Mouse (Mus musculus): ENCODE results near the gene Mrpl14. TPM values are rescaled to one million over a fixed set of nuclear protein-coding genes. Genes with fewer than 3 reads are reported as not detected.

Mrpl14 gene
- polyA plus RNA-seq, 1 experiment from 2014 or later, result 129 TPM

DNA sequence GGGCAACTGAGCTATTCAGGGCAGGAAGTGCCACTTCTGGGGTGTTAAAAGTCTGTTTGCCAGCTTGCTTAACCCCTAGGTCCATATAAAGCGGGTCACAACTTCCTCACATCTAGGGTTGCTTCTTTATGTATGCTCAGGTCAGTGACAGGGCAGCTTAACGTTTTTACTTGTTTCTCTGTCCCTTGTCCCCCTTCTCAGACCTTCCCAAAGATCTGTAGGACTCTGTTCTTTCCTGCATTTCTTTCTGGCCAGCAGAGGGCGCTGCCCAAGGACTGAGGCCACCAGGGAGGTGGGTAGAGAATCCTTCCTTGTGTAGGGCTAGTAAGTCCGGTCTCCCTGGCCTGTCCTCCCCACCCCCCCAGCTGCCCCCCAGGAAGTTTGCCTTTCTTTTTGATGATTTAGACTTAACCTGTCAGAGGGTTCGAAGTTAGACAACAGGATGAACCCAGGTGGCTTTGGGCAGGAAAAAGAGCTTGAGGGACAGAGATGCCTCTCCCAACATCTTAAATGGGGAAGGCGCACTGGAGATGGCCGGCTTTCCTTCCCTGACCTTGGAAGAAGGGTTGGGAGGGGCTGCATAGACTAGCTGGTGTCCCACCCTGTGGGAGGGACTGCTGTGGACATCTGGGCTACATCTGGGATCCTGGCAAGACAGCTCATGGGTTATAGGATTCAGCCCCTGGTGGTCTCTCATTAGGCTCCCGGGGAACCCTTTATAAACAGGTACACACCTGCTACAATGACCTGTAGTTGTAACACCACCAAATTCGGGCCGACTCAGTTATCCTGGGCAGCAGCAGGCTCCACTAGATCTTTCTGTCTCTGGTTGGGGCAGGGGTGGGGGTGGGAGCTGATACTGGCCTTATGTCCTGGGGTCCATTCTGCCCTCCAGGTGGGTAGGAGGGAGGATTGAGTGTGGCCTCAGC lies 49.5 kb downstream of the Mrpl14 start:
- peak; percentile 61 for ATAC-seq (ENCODE audit: insufficient number of reproducible peaks, low FRiP score)
- H3K4me2 ChIP-seq, result peak overlapping the region; percentile 76
- H3K4me3 ChIP-seq, result peak overlapping the region; percentile 53
- no peaks in the 10 kb centered on the region for H3K36me3 ChIP-seq
- H3K27ac ChIP-seq (ENCODE audit: poor library complexity, severe bottlenecking), result peak overlapping the region; percentile 82
- no peaks in the 10 kb centered on the region for H3K9me3 ChIP-seq (replicated peaks)
- peaks cover 42% of the 10 kb centered on the region for H3K4me1 ChIP-seq (replicated peaks)
- H3K9ac ChIP-seq, result peak overlapping the region; percentile 80
- peaks cover 20% of the 10 kb centered on the region for H3K27me3 ChIP-seq (replicated peaks)
- 15% methylated on average over 10 of the region's 10 CpGs for WGBS

DNA sequence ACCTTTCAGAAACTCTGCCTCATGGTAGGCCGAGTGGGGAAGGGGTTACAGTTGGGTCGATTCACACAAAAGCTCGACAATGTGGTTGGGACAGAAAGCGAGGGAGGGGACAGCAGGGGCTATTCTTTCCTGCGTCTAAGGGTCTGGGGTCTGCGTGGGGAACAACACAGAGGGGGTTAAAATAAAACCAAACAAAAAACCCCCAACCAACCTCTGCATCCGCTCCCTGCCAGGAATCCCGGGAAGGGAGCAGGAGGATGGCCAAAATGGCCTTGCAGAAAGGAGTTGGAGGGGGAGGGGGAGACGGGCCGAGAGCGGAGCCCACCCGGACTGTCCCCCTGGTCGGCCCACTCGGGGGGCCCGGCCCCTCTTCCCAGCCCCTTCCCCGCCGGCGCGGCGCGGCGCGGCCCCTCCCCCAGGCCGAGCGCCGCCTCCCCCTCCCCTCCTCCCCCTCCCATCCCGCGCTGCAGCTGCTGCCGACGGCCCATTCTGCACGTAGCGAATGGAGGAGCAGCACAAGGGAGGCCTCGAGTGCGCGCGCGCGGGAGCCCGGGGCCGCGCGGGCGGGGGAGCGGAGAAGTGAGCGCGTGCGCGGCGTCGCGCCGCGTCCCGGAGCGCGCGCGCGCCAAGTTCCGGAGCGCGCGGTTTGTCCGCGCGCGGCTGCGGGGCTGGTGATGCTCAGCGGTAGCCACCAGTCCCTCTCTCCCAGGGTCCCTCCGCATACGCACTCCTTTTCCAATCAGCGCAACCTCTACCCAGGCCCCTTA lies 50.4 kb downstream of the Mrpl14 start:
- Histone ChIP-seq H3K9me3 (replicated peaks) (no peaks in the 10 kb centered on the region), H3K27me3 (replicated peaks) (peaks cover 17% of the 10 kb centered on the region), H3K4me1 (replicated peaks) (peaks cover 42% of the 10 kb centered on the region), H3K9ac (peak overlapping the region; percentile 80), H3K27ac (ENCODE audit: poor library complexity, severe bottlenecking) (peak overlapping the region; percentile 82), H3K4me2 (peak overlapping the region; percentile 76), H3K4me3 (peak overlapping the region; percentile 53), H3K36me3 (no peaks in the 10 kb centered on the region)
- ATAC-seq (ENCODE audit: insufficient number of reproducible peaks, low FRiP score), result peak; percentile 71
- WGBS, result under 1% methylated on average over 56 of the region's 72 CpGs

DNA sequence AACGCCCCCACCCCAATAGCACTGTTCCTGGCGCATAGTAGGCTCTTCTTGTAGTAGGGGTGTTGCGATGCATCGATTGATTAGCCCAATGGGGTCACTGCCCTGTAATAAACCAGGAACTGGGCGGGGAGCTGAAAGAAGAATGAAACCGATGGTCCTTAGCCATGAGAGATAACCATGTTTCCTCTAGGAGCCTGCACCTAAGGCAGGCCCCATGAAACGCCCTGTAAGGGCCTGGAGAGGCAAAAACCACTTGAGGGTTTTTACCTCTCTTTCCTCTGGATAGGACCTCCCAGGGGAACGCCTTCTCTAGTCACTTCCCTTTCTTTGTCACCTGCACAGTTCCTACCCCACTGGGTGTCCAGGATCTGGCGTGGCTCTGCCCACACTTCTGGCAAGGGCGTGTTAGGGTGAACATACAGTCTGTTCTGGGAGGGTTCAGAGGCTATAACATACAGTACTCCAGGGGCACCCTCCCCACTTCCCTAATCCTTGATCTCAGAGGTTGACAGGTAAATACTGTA lies 51.0 kb downstream of the Mrpl14 start:
- H3K4me3 ChIP-seq, result peak overlapping the region; percentile 53
- WGBS, result 16% methylated on average over 10 of the region's 10 CpGs
- H3K27ac ChIP-seq (ENCODE audit: poor library complexity, severe bottlenecking), result peak overlapping the region; percentile 55
- peaks cover 42% of the 10 kb centered on the region for H3K4me1 ChIP-seq (replicated peaks)
- H3K4me2 ChIP-seq, result peak overlapping the region; percentile 76
- peak; percentile 9; the same call in 1 of the 2 replicates for ATAC-seq (ENCODE audit: insufficient number of reproducible peaks, low FRiP score)
- no peaks in the 10 kb centered on the region for H3K36me3 ChIP-seq
- no peaks in the 10 kb centered on the region for H3K9me3 ChIP-seq (replicated peaks)
- peaks cover 13% of the 10 kb centered on the region for H3K27me3 ChIP-seq (replicated peaks)
- H3K9ac ChIP-seq, result peak overlapping the region; percentile 80

DNA sequence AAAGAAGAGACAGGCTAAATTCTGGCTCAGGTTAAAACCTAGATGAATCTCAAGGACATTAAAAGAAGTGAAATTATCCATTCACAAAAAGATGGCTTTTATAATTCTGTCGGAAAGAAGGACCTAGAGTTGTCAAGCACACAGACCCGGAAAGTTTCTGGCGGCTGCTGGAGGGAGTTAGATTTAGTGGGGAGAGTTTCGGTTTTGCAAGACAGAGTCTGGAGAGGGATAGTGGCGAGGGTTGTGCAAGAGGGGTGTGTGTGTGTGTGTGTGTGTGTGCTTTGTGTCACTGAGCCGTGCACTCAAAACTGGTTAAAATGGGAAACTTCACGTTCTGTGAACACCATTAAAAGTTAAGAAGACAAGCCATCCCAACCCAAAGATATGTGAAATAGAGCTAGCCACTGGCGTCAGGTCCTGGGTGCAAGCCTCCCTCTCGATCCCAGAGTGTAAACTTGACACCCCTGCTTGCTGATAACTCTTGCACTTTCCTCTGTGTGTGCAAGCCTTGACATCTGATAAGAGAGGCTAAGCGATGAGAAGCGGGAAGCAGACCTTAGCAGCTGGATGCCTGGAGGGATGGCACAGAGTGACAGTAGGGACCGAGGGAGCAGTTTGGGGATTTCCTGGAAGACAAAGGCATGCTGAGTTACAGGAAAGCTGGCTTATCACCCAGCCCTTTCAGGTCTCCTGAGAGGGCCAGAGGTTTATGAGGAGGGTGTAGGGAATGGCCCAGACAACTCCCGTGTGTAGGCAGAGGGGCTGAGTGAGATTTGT lies 56.4 kb downstream of the Mrpl14 start:
- no peak overlapping the region for H3K27ac ChIP-seq (ENCODE audit: poor library complexity, severe bottlenecking)
- no peak for ATAC-seq (ENCODE audit: insufficient number of reproducible peaks, low FRiP score)
- no peak overlapping the region for H3K4me2 ChIP-seq
- H3K9me3 ChIP-seq (replicated peaks), result no peaks in the 10 kb centered on the region
- H3K4me1 ChIP-seq (replicated peaks), result peaks cover 12% of the 10 kb centered on the region
- no peaks in the 10 kb centered on the region for H3K36me3 ChIP-seq
- H3K27me3 ChIP-seq (replicated peaks), result peaks cover 5% of the 10 kb centered on the region
- WGBS, result 32% methylated on average over 13 of the region's 13 CpGs
- H3K9ac ChIP-seq, result peak overlapping the region; percentile 17; the same call in 1 of the 2 replicates
- no peak overlapping the region for H3K4me3 ChIP-seq

DNA sequence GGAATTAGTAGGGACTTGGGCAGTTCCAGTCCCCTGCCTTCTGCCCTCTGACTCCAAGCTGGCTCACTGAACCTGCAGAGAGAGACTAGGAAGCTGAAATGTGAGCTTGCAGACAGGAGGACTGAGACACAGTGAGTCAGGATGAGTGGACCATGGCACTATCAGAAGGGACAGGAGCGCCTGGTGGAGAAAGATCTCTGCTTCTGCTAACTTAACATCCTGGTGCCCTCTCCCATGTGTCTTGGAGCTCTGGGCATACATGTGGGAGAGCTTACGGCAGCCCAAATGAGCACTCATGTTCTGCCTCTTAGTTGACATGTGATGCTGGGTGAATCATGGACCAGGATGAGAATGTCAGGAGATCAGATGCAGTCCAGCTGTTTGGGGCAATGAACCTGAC lies 59.5 kb downstream of the Mrpl14 start:
- peaks cover 31% of the 10 kb centered on the region for H3K4me1 ChIP-seq (replicated peaks)
- no peaks in the 10 kb centered on the region for H3K9me3 ChIP-seq (replicated peaks)
- H3K27me3 ChIP-seq (replicated peaks), result peaks cover 10% of the 10 kb centered on the region
- H3K4me2 ChIP-seq, result no peak overlapping the region
- no peak overlapping the region for H3K9ac ChIP-seq
- no peak for ATAC-seq (ENCODE audit: insufficient number of reproducible peaks, low FRiP score)
- 86% methylated on average over 2 of the region's 2 CpGs for whole genome bisulfite sequencing
- H3K36me3 ChIP-seq, result no peaks in the 10 kb centered on the region
- no peak overlapping the region for H3K4me3 ChIP-seq
- H3K27ac ChIP-seq (ENCODE audit: poor library complexity, severe bottlenecking), result no peak overlapping the region

DNA sequence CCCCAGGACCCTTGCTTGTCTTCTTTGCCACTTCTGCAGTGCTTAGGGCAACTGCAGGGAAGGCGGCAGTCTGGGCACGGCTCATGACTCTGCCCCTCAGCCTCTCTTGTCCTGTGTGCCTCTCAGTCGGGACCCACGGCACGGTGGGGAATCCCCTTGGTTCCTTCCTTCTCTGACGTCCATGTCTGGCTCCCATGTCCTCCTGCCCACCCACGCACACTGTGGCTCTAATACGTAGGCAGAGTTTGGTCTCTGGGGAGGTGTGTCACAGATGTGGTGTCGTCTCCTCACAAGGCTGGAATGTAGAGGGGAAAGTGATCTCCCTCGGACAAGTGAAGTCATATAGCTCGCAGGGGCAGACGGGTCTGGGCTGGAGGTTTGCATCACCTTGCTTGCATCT lies 60.6 kb downstream of the Mrpl14 start:
- Histone ChIP-seq H3K4me3 (no peak overlapping the region), H3K27me3 (replicated peaks) (peaks cover 10% of the 10 kb centered on the region), H3K27ac (ENCODE audit: poor library complexity, severe bottlenecking) (no peak overlapping the region), H3K4me1 (replicated peaks) (peaks cover 31% of the 10 kb centered on the region), H3K36me3 (no peaks in the 10 kb centered on the region), H3K9ac (no peak overlapping the region), H3K9me3 (replicated peaks) (no peaks in the 10 kb centered on the region), H3K4me2 (no peak overlapping the region)
- ATAC-seq (ENCODE audit: insufficient number of reproducible peaks, low FRiP score), result no peak
- WGBS, result 65% methylated on average over 12 of the region's 12 CpGs

DNA sequence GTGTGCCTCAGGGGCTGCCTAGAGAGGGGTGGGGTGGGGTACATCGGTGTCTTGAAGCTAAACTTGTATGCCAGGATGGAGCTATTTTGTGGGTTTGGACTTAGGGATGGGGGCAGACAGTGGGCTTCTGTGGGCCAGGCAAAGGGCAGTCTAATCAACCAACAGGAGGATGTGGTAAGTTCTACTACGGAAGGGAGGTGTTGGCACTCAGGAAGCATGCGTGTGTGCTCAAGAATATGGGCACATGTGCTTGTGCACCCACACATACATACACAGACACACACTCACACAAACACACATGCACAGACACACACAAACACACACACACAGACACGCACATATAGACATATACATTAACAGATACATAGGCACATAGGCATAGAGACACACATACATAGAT lies 61.2 kb downstream of the Mrpl14 start:
- H3K36me3 ChIP-seq, result no peaks in the 10 kb centered on the region
- no peak overlapping the region for H3K4me3 ChIP-seq
- no peak overlapping the region for H3K9ac ChIP-seq
- H3K4me2 ChIP-seq, result no peak overlapping the region
- no peak overlapping the region for H3K27ac ChIP-seq (ENCODE audit: poor library complexity, severe bottlenecking)
- no peak for ATAC-seq (ENCODE audit: insufficient number of reproducible peaks, low FRiP score)
- no peaks in the 10 kb centered on the region for H3K9me3 ChIP-seq (replicated peaks)
- 81% methylated on average over 4 of the region's 4 CpGs for WGBS
- peaks cover 31% of the 10 kb centered on the region for H3K4me1 ChIP-seq (replicated peaks)
- H3K27me3 ChIP-seq (replicated peaks), result peaks cover 10% of the 10 kb centered on the region

Other genes with a start within 250 kb of the Mrpl14 start
- gene Spats1, start 210.9 kb upstream of the Mrpl14 start, polyA plus RNA-seq (2016; fragmentation: Nextera tagmentation; extraction: Ambion mirVana), result 0.66 and 1.1 TPM in 2 replicates
- 25.3 and 27.9 TPM in 2 replicates for gene Aars2, start 179.5 kb upstream of the Mrpl14 start, polyA plus RNA-seq (2016; fragmentation: Nextera tagmentation; extraction: Ambion mirVana)
- 0.15 and 0.20 TPM in 2 replicates for gene Tcte1, start 162.9 kb upstream of the Mrpl14 start, polyA plus RNA-seq (2016; fragmentation: Nextera tagmentation; extraction: Ambion mirVana)
- 1.4 and 1.6 TPM in 2 replicates for gene Tmem151b, start 136.6 kb upstream of the Mrpl14 start, polyA plus RNA-seq (2016; fragmentation: Nextera tagmentation; extraction: Ambion mirVana)
- 2.5 and 3.1 TPM in 2 replicates for gene Nfkbie, start 130.6 kb upstream of the Mrpl14 start, polyA plus RNA-seq (2016; fragmentation: Nextera tagmentation; extraction: Ambion mirVana)
- gene Slc35b2, start 122.4 kb upstream of the Mrpl14 start, polyA plus RNA-seq (2016; fragmentation: Nextera tagmentation; extraction: Ambion mirVana), result 85.6 and 89.6 TPM in 2 replicates
- 1,306 and 1,316 TPM in 2 replicates for gene Hsp90ab1, start 113.1 kb upstream of the Mrpl14 start, polyA plus RNA-seq (2016; fragmentation: Nextera tagmentation; extraction: Ambion mirVana)
- 68.3 and 74.1 TPM in 2 replicates for gene Slc29a1, start 86.7 kb upstream of the Mrpl14 start, polyA plus RNA-seq (2016; fragmentation: Nextera tagmentation; extraction: Ambion mirVana)
- 0.24 and 0.92 TPM in 2 replicates for gene Mymx, start 84.2 kb upstream of the Mrpl14 start, polyA plus RNA-seq (2016; fragmentation: Nextera tagmentation; extraction: Ambion mirVana)
- gene Capn11, start 27.0 kb upstream of the Mrpl14 start, polyA plus RNA-seq (2016; fragmentation: Nextera tagmentation; extraction: Ambion mirVana), result 0.46 and 0.56 TPM in 2 replicates
- 41.2 and 41.4 TPM in 2 replicates for gene Tmem63b, start 583 bp downstream of the Mrpl14 start, polyA plus RNA-seq (2016; fragmentation: Nextera tagmentation; extraction: Ambion mirVana)
- gene 1600014C23Rik, start 47.5 kb downstream of the Mrpl14 start, polyA plus RNA-seq (2016; fragmentation: Nextera tagmentation; extraction: Ambion mirVana), result 0.61 TPM in 1 of 2 replicates, not detected in the other